Mouse (Mus musculus): ENCODE data around the gene Gm4778. TPM values are rescaled to one million over a fixed set of nuclear protein-coding genes. Genes with fewer than 3 reads are reported as not detected.

Gm4778 gene
- polyA plus RNA-seq, 1 experiment = 0.07 TPM

DNA sequence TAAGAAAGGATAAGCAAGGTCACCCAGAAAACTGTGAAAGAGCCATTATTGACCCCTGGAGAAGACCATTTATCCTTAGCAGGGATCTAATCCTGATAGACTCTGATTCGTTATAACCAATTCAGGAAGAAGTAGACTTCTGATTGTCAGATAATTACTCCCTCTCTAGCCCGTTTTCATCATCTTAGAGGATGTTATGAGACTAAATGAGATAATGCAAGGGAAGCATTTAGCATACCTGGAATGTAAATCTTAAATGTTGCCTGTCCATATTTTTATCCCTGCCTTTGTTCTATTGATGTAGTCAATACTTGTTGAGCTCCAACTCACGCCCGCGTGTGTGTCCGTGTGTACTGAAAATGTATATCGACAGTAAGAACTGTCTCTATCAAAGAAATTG, 46.7 kb downstream of the Gm4778 start:
- H3ac ChIP-seq (ENCODE audit: control insufficient read depth, insufficient read length, low read depth) = peak overlapping the region; percentile 80
- H3K79me3 ChIP-seq (ENCODE audit: low read depth) = no peaks in the 10 kb centered on the region
- H3K4me3 ChIP-seq (ENCODE audit: insufficient read depth, poor library complexity, severe bottlenecking) = peak overlapping the region; percentile 38
- no peak for TF ChIP-seq MYOD1 (IDR thresholded peaks at IDR 0.05; ENCODE audit: control insufficient read depth, insufficient read length, low read depth)
- TF ChIP-seq CEBPB (IDR thresholded peaks at IDR 0.05; ENCODE audit: low read depth) = no peak
- no peak for TF ChIP-seq MAX (IDR thresholded peaks at IDR 0.05)
- no peak for TF ChIP-seq CTCF (IDR thresholded peaks at IDR 0.05; ENCODE audit: control insufficient read depth, insufficient read depth, insufficient read length)
- no peak for TF ChIP-seq USF1 (IDR thresholded peaks at IDR 0.05; ENCODE audit: low read depth)
- no peak for TF ChIP-seq MYOG (IDR thresholded peaks at IDR 0.05; ENCODE audit: control insufficient read depth, extremely low read depth, insufficient read length)
- no peak for TF ChIP-seq FOSL1 (IDR thresholded peaks at IDR 0.05; ENCODE audit: insufficient read depth, low read length, poor library complexity, severe bottlenecking)
- H3K79me2 ChIP-seq (ENCODE audit: control insufficient read depth, insufficient read depth) = no peaks in the 10 kb centered on the region
- no peaks in the 10 kb centered on the region for H3K36me3 ChIP-seq (ENCODE audit: control insufficient read depth, insufficient read depth)
- no peaks in the 10 kb centered on the region for H3K27me3 ChIP-seq (ENCODE audit: control insufficient read depth, insufficient read depth, insufficient read length)

DNA sequence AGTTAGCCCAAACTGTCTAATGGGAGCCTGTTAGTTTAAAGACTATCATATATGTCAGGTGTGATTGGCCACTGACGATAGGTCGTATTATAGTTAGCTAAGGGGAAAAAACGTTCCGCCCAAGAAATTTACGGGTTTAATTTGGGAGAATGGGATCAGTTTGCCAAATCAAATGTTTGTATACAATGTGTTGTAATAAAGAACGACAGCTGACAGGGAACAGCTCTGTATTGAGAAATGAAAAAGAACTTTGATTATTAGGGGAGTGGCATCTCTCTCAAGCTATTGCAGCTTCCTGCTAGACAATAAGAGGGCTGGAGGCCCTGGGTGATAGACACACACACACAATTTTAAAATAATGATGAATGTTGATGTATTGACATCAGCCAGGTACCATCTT, 47.1 kb downstream of the Gm4778 start:
- peak overlapping the region; percentile 38 for H3K4me3 ChIP-seq (ENCODE audit: insufficient read depth, poor library complexity, severe bottlenecking)
- no peak overlapping the region for H3ac ChIP-seq (ENCODE audit: control insufficient read depth, insufficient read length, low read depth)
- H3K36me3 ChIP-seq (ENCODE audit: control insufficient read depth, insufficient read depth) = no peaks in the 10 kb centered on the region
- no peaks in the 10 kb centered on the region for H3K79me2 ChIP-seq (ENCODE audit: control insufficient read depth, insufficient read depth)
- no peaks in the 10 kb centered on the region for H3K27me3 ChIP-seq (ENCODE audit: control insufficient read depth, insufficient read depth, insufficient read length)
- TF ChIP-seq USF1 (IDR thresholded peaks at IDR 0.05; ENCODE audit: low read depth) (no peak), FOSL1 (IDR thresholded peaks at IDR 0.05; ENCODE audit: insufficient read depth, low read length, poor library complexity, severe bottlenecking) (no peak), CEBPB (IDR thresholded peaks at IDR 0.05; ENCODE audit: low read depth) (no peak), MYOG (IDR thresholded peaks at IDR 0.05; ENCODE audit: control insufficient read depth, extremely low read depth, insufficient read length) (no peak), MYOD1 (IDR thresholded peaks at IDR 0.05; ENCODE audit: control insufficient read depth, insufficient read length, low read depth) (no peak)
- H3K79me3 ChIP-seq (ENCODE audit: low read depth) = no peaks in the 10 kb centered on the region

- H3K36me3 ChIP-seq (ENCODE audit: control insufficient read depth, insufficient read depth) = no peaks in the 10 kb centered on the region
- H3K27me3 ChIP-seq (ENCODE audit: control insufficient read depth, insufficient read depth, insufficient read length) = no peaks in the 10 kb centered on the region
- no peaks in the 10 kb centered on the region for H3K79me3 ChIP-seq (ENCODE audit: low read depth)
- TF ChIP-seq MAX (IDR thresholded peaks at IDR 0.05) (no peak), MYOD1 (IDR thresholded peaks at IDR 0.05; ENCODE audit: control insufficient read depth, insufficient read length, low read depth) (no peak), CEBPB (IDR thresholded peaks at IDR 0.05; ENCODE audit: low read depth) (no peak), CTCF (IDR thresholded peaks at IDR 0.05; ENCODE audit: control insufficient read depth, insufficient read depth, insufficient read length) (no peak), USF1 (IDR thresholded peaks at IDR 0.05; ENCODE audit: low read depth) (no peak), MYOG (IDR thresholded peaks at IDR 0.05; ENCODE audit: control insufficient read depth, extremely low read depth, insufficient read length) (no peak), FOSL1 (IDR thresholded peaks at IDR 0.05; ENCODE audit: insufficient read depth, low read length, poor library complexity, severe bottlenecking) (no peak)
- no peak overlapping the region for H3K4me3 ChIP-seq (ENCODE audit: insufficient read depth, poor library complexity, severe bottlenecking)
- no peak overlapping the region for H3ac ChIP-seq (ENCODE audit: control insufficient read depth, insufficient read length, low read depth)
- no peaks in the 10 kb centered on the region for H3K79me2 ChIP-seq (ENCODE audit: control insufficient read depth, insufficient read depth)
Observed at GRCm38 (mm10) chr3:94311376-94311775, 47.5 kb downstream of the Gm4778 start.

Other genes with a start within 250 kb of the Gm4778 start
- not detected for gene Gm9125, start 209.2 kb upstream of the Gm4778 start, polyA plus RNA-seq (2012; fragmentation: generic; extraction: Trizol)
- not detected for gene Gm10697, start 191.4 kb upstream of the Gm4778 start, polyA plus RNA-seq (2012; fragmentation: generic; extraction: Trizol)
- 0.04 TPM for gene Gm10696, start 85.8 kb upstream of the Gm4778 start, polyA plus RNA-seq (2012; fragmentation: generic; extraction: Trizol)
- 0.02 TPM for gene Gm5286, start 67.3 kb upstream of the Gm4778 start, polyA plus RNA-seq (2012; fragmentation: generic; extraction: Trizol)
- gene Them4, start 46.1 kb downstream of the Gm4778 start, polyA plus RNA-seq (2012; fragmentation: generic; extraction: Trizol) = 2.1 TPM
- not detected for gene Them5, start 78.1 kb downstream of the Gm4778 start, polyA plus RNA-seq (2012; fragmentation: generic; extraction: Trizol)
- not detected for gene C2cd4d, start 98.4 kb downstream of the Gm4778 start, polyA plus RNA-seq (2012; fragmentation: generic; extraction: Trizol)
- gene Rorc, start 108.8 kb downstream of the Gm4778 start, polyA plus RNA-seq (2012; fragmentation: generic; extraction: Trizol) = 0.05 TPM
- gene Lingo4, start 134.5 kb downstream of the Gm4778 start, polyA plus RNA-seq (2012; fragmentation: generic; extraction: Trizol) = 0.01 TPM
- gene Tdrkh, start 149.2 kb downstream of the Gm4778 start, polyA plus RNA-seq (2012; fragmentation: generic; extraction: Trizol) = 7.5 TPM
- gene Mrpl9, start 179.3 kb downstream of the Gm4778 start, polyA plus RNA-seq (2012; fragmentation: generic; extraction: Trizol) = 81.6 TPM
- 0.08 TPM for gene Oaz3, start 179.9 kb downstream of the Gm4778 start, polyA plus RNA-seq (2012; fragmentation: generic; extraction: Trizol)
- 0.07 TPM for gene Celf3, start 214.3 kb downstream of the Gm4778 start, polyA plus RNA-seq (2012; fragmentation: generic; extraction: Trizol)
- gene Riiad1, start 216.3 kb downstream of the Gm4778 start, polyA plus RNA-seq (2012; fragmentation: generic; extraction: Trizol) = 0.27 TPM

Measured in C2C12 (cell line).